Mouse (Mus musculus): ENCODE results near the gene Caskin1. TPM values are rescaled to one million over a fixed set of nuclear protein-coding genes. Genes with fewer than 3 reads are reported as not detected.

Caskin1 gene
- 0.64 and 0.77 TPM in 2 replicates for polyA plus RNA-seq (2016; fragmentation: Nextera tagmentation; extraction: Ambion mirVana)

DNA sequence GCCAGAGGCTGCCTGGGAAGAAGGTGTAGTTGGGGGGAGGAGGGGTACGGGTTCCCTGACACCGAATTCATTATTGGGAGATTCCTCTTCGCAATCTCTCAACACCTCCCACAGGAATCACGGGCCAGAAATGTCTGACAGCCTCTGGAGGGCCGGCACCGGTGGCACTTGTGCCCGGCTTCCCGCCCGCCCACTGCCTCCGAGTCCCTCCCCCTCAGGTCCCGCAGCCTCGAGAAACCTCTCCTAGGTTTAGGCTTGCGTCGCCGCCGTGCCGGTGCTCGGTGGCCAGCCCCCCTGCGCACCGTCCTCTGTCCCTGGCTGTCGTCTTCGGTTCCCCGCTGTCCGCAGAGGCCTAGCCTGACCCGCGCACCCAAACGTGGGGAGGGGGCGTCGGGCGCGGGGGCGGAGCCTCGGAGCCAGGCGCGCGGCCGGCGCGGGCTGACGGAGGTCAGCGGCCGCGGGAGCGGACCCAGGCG, at the start of gene Caskin1:
TSS of gene Caskin1 (plus strand) at position 416 of the 476 bp plus-strand sequence.
- Histone ChIP-seq H3K9ac (peak within 1 kb of the TSS; percentile 83), H3K27me3 (replicated peaks) (peaks cover 55% of the 10 kb centered on the region), H3K9me3 (replicated peaks) (no peaks in the 10 kb centered on the region), H3K36me3 (no peaks in the 10 kb centered on the region), H3K4me2 (peak within 1 kb of the TSS; percentile 99), H3K4me3 (peak within 1 kb of the TSS; percentile 64), H3K4me1 (replicated peaks) (peaks cover 18% of the 10 kb centered on the region), H3K27ac (ENCODE audit: poor library complexity, severe bottlenecking) (no peak within 1 kb of the TSS)
- under 1% methylated on average over 43 of the region's 45 CpGs for WGBS
- ATAC-seq (ENCODE audit: insufficient number of reproducible peaks, low FRiP score) = peak; percentile 31

GRCm38 (mm10) chr17:24440377-24440776, 48.0 kb upstream of the Caskin1 start:
- Histone ChIP-seq H3K27me3 (replicated peaks) (no peaks in the 10 kb centered on the region), H3K36me3 (peaks cover 94% of the 10 kb centered on the region), H3K9ac (no peak overlapping the region), H3K4me3 (no peak overlapping the region), H3K4me1 (replicated peaks) (no peaks in the 10 kb centered on the region), H3K9me3 (replicated peaks) (no peaks in the 10 kb centered on the region), H3K27ac (ENCODE audit: poor library complexity, severe bottlenecking) (no peak overlapping the region), H3K4me2 (no peak overlapping the region)
- 89% methylated on average over 8 of the region's 8 CpGs for WGBS
- no peak for ATAC-seq (ENCODE audit: insufficient number of reproducible peaks, low FRiP score)

DNA sequence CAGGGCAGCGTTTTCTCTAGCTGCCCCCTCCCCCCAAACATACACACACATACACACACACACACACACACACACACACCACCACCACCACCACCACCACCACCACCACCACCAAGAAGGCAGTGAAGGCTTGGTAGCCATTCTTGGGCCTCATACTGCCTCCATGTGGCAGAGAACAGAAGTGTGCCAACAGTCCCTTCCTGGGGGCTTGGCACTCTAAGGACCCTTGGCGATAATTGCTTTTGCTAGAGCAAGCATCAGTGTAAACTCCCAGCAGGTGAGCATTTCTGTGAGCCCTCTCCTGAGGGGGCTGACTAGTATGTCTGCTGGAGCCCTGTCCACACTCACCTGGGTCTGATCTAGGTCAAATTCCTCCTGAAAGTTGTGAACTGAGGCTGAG, 47.3 kb upstream of the Caskin1 start:
- Histone ChIP-seq H3K4me3 (no peak overlapping the region), H3K9ac (no peak overlapping the region), H3K36me3 (peaks cover 94% of the 10 kb centered on the region), H3K4me2 (no peak overlapping the region), H3K27ac (ENCODE audit: poor library complexity, severe bottlenecking) (no peak overlapping the region), H3K9me3 (replicated peaks) (no peaks in the 10 kb centered on the region), H3K4me1 (replicated peaks) (no peaks in the 10 kb centered on the region), H3K27me3 (replicated peaks) (no peaks in the 10 kb centered on the region)
- WGBS = 57% methylated on average over 2 of the region's 2 CpGs
- ATAC-seq (ENCODE audit: insufficient number of reproducible peaks, low FRiP score) = no peak

DNA sequence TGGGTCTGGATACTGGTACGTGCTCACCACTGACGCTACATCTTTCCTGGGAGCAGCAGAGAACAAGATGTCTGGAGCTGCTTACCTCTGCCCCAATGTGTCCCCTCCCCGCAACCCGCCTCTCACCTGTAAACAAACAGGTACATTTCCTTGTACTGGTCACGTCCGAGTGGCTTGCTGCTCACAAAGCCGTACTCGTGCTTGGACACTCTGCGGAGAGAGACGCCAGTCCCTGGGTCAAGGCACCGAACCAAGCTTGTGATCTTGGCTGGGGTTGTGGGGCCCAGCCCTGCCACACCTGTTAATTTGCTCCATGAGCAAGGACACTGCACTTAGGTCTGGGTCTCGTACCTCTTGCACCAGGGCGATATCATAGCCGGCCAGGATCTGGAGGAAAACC, 46.3 kb upstream of the Caskin1 start:
- Histone ChIP-seq H3K4me2 (no peak overlapping the region), H3K36me3 (peaks cover 95% of the 10 kb centered on the region), H3K9me3 (replicated peaks) (no peaks in the 10 kb centered on the region), H3K27ac (ENCODE audit: poor library complexity, severe bottlenecking) (no peak overlapping the region), H3K4me1 (replicated peaks) (no peaks in the 10 kb centered on the region), H3K4me3 (no peak overlapping the region), H3K27me3 (replicated peaks) (no peaks in the 10 kb centered on the region), H3K9ac (no peak overlapping the region)
- WGBS = 87% methylated on average over 14 of the region's 14 CpGs
- ATAC-seq (ENCODE audit: insufficient number of reproducible peaks, low FRiP score) = no peak

DNA sequence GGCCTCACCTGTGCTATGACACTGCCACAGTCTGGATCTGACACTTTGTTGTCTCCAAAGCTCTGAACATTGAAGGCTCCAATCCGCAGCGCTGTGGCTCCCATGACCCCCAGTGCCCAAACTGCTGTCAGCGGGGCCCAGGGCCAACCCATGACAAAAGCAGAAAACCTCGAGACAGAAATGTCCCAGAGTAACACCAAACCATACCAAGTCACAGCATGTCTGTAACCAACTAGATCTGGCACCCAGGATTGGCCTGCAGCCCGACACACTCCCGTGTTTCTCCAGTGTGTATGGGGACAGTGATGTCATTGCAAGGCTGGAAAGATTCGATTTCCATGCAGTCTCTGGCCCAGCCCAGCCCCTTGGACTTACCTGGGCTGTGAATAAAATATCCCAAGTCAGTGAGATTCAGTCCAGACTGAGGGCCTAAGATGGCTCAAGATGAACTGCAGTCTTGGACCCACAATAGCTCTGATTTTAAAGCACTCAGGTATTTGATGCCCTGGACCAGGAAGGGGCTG, 45.7 kb upstream of the Caskin1 start, which contains the start of gene Dnase1l2:
TSS of gene Dnase1l2 (minus strand) at position 474 of the 524 bp plus-strand sequence.
- no peak within 1 kb of the TSS for H3K27ac ChIP-seq (ENCODE audit: poor library complexity, severe bottlenecking)
- peaks cover 95% of the 10 kb centered on the region for H3K36me3 ChIP-seq
- ATAC-seq (ENCODE audit: insufficient number of reproducible peaks, low FRiP score) = no peak
- no peak within 1 kb of the TSS for H3K4me3 ChIP-seq
- no peak within 1 kb of the TSS for H3K4me2 ChIP-seq
- no peaks in the 10 kb centered on the region for H3K9me3 ChIP-seq (replicated peaks)
- 84% methylated on average over 7 of the region's 7 CpGs for WGBS
- no peak within 1 kb of the TSS for H3K9ac ChIP-seq
- H3K27me3 ChIP-seq (replicated peaks) = no peaks in the 10 kb centered on the region
- no peaks in the 10 kb centered on the region for H3K4me1 ChIP-seq (replicated peaks)

- no peak overlapping the region for H3K27ac ChIP-seq (ENCODE audit: poor library complexity, severe bottlenecking)
- no peaks in the 10 kb centered on the region for H3K4me1 ChIP-seq (replicated peaks)
- no peak overlapping the region for H3K4me3 ChIP-seq
- H3K4me2 ChIP-seq = no peak overlapping the region
- ATAC-seq (ENCODE audit: insufficient number of reproducible peaks, low FRiP score) = no peak
- no peaks in the 10 kb centered on the region for H3K27me3 ChIP-seq (replicated peaks)
- peaks cover 95% of the 10 kb centered on the region for H3K36me3 ChIP-seq
- H3K9ac ChIP-seq = no peak overlapping the region
- WGBS = 77% methylated on average over 4 of the region's 4 CpGs
- no peaks in the 10 kb centered on the region for H3K9me3 ChIP-seq (replicated peaks)
Observed at GRCm38 (mm10) chr17:24443409-24443808, 45.0 kb upstream of the Caskin1 start.

DNA sequence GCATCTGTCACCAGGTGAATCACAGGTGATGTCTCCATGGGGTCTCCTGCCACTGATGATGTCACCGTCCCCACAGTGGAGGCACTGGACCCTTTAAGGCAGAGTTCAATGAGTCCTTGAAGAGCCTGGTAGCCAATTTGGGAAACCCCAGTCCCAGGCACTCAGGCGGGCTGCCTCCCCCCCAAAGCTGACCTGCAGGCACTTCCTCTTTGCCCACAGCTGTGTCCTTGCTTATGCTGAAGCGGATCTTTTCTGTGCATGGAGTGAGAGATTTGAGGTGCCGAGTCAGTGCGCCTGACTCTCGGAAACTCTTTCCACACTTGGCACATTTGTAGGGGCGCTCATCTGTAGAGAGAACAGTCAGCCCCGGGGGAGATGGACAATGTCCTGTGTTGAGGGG, 41.8 kb upstream of the Caskin1 start:
- H3K27me3 ChIP-seq (replicated peaks) = no peaks in the 10 kb centered on the region
- WGBS = 92% methylated on average over 8 of the region's 8 CpGs
- no peak overlapping the region for H3K9ac ChIP-seq
- H3K9me3 ChIP-seq (replicated peaks) = no peaks in the 10 kb centered on the region
- H3K4me1 ChIP-seq (replicated peaks) = no peaks in the 10 kb centered on the region
- no peak overlapping the region for H3K4me2 ChIP-seq
- no peak overlapping the region for H3K27ac ChIP-seq (ENCODE audit: poor library complexity, severe bottlenecking)
- no peak for ATAC-seq (ENCODE audit: insufficient number of reproducible peaks, low FRiP score)
- H3K4me3 ChIP-seq = no peak overlapping the region
- H3K36me3 ChIP-seq = peaks cover 94% of the 10 kb centered on the region

GRCm38 (mm10) chr17:24449507-24449906, 38.9 kb upstream of the Caskin1 start:
- peaks cover 9% of the 10 kb centered on the region for H3K4me1 ChIP-seq (replicated peaks)
- no peak for ATAC-seq (ENCODE audit: insufficient number of reproducible peaks, low FRiP score)
- no peak overlapping the region for H3K9ac ChIP-seq
- no peak overlapping the region for H3K4me3 ChIP-seq
- peaks cover 71% of the 10 kb centered on the region for H3K36me3 ChIP-seq
- no peaks in the 10 kb centered on the region for H3K27me3 ChIP-seq (replicated peaks)
- no peak overlapping the region for H3K27ac ChIP-seq (ENCODE audit: poor library complexity, severe bottlenecking)
- H3K4me2 ChIP-seq = no peak overlapping the region
- 95% methylated on average over 6 of the region's 6 CpGs for WGBS
- no peaks in the 10 kb centered on the region for H3K9me3 ChIP-seq (replicated peaks)

- Histone ChIP-seq H3K4me3 (no peak overlapping the region), H3K9ac (no peak overlapping the region), H3K27ac (ENCODE audit: poor library complexity, severe bottlenecking) (no peak overlapping the region), H3K4me1 (replicated peaks) (peaks cover 13% of the 10 kb centered on the region), H3K36me3 (peaks cover 54% of the 10 kb centered on the region), H3K4me2 (no peak overlapping the region), H3K9me3 (replicated peaks) (no peaks in the 10 kb centered on the region), H3K27me3 (replicated peaks) (no peaks in the 10 kb centered on the region)
- ATAC-seq (ENCODE audit: insufficient number of reproducible peaks, low FRiP score) = no peak
- 96% methylated on average over 6 of the region's 6 CpGs for WGBS
Observed at GRCm38 (mm10) chr17:24451220-24451619, 37.2 kb upstream of the Caskin1 start.

DNA sequence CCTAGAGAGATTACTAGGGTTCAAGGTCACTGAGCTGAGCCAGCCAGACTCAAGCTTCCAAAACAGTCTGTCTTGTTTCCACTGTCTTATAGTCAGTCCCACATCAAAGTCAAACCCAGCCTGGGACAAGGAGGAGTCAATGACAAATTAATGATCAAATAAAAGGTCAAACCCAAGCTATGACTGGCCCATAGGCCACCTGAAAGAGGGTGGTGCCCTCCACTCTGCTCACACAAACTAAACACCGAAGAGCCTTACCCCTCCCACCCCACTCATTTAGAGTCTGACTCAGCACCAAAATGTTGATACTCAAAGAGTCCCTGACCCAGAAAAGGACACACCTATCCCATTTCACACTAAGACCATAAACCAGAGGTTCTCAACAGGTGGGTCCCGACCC, 35.0 kb upstream of the Caskin1 start:
- H3K9ac ChIP-seq = no peak overlapping the region
- no peak overlapping the region for H3K4me2 ChIP-seq
- no peaks in the 10 kb centered on the region for H3K9me3 ChIP-seq (replicated peaks)
- no peak for ATAC-seq (ENCODE audit: insufficient number of reproducible peaks, low FRiP score)
- no peaks in the 10 kb centered on the region for H3K27me3 ChIP-seq (replicated peaks)
- H3K36me3 ChIP-seq = peaks cover 32% of the 10 kb centered on the region
- H3K4me3 ChIP-seq = no peak overlapping the region; the same call in 1 of the 2 replicates
- WGBS = 75% methylated on average over 2 of the region's 2 CpGs
- H3K4me1 ChIP-seq (replicated peaks) = peaks cover 13% of the 10 kb centered on the region
- H3K27ac ChIP-seq (ENCODE audit: poor library complexity, severe bottlenecking) = no peak overlapping the region

- peak overlapping the region; percentile 76 for H3K4me2 ChIP-seq
- H3K9ac ChIP-seq = peak overlapping the region; percentile 88
- ATAC-seq (ENCODE audit: insufficient number of reproducible peaks, low FRiP score) = no peak
- H3K36me3 ChIP-seq = peaks cover 23% of the 10 kb centered on the region
- no peaks in the 10 kb centered on the region for H3K27me3 ChIP-seq (replicated peaks)
- H3K9me3 ChIP-seq (replicated peaks) = no peaks in the 10 kb centered on the region
- 4% methylated on average over 14 of the region's 14 CpGs for WGBS
- peak overlapping the region; percentile 79 for H3K4me3 ChIP-seq
- H3K27ac ChIP-seq (ENCODE audit: poor library complexity, severe bottlenecking) = peak overlapping the region; percentile 96
- peaks cover 13% of the 10 kb centered on the region for H3K4me1 ChIP-seq (replicated peaks)
Observed at GRCm38 (mm10) chr17:24454218-24454755, 34.1 kb upstream of the Caskin1 start.
